25 mouse cellular contexts compared by ENCODE assay signal in genomic region chrX:85132706-85133105, GRCm38 (mm10).
"Had no signal": no experiment of that assay in that cellular context is flagged by ENCODE, and none has a peak within 500 bp of the region (broad histone marks: within the 10 kb centered on the region; RNA-seq: fewer than 3 reads in every experiment).

No protein-coding gene starts in this region.

- H3K9ac ChIP-seq: heart, embryonic 12.5 days; hindbrain, embryonic 12.5 days; hindbrain, embryonic 14.5 days; intestine, embryonic 15.5 days; limb, embryonic 13.5 days; limb, embryonic 15.5 days; liver, embryonic 12.5 days; liver, embryonic 14.5 days had no signal

- H3K9me3 ChIP-seq: heart, embryonic 10.5 days; heart, embryonic 12.5 days; hindbrain, embryonic 10.5 days; hindbrain, embryonic 12.5 days; intestine, embryonic 15.5 days; limb, embryonic 13.5 days; limb, embryonic 15.5 days; liver, embryonic 12.5 days had no signal

- H3K4me1 ChIP-seq: heart, embryonic 10.5 days; heart, embryonic 12.5 days; hindbrain, embryonic 10.5 days; hindbrain, embryonic 12.5 days; intestine, embryonic 15.5 days; limb, embryonic 13.5 days; limb, embryonic 15.5 days; liver, embryonic 12.5 days had no signal

- H3K4me3 ChIP-seq: heart, embryonic 10.5 days; heart, embryonic 12.5 days; hindbrain, embryonic 10.5 days; hindbrain, embryonic 12.5 days; intestine, embryonic 15.5 days; limb, embryonic 13.5 days; limb, embryonic 15.5 days; liver, embryonic 12.5 days had no signal

- H3K4me2 ChIP-seq: heart, embryonic 12.5 days; hindbrain, embryonic 12.5 days; hindbrain, embryonic 14.5 days; intestine, embryonic 15.5 days; limb, embryonic 13.5 days; limb, embryonic 15.5 days; liver, embryonic 12.5 days had no signal

- H3K27ac ChIP-seq: heart, embryonic 10.5 days; hindbrain, embryonic 10.5 days; hindbrain, embryonic 12.5 days; hindbrain, embryonic 14.5 days; intestine, embryonic 15.5 days; kidney, postnatal 0 days; limb, embryonic 13.5 days; limb, embryonic 15.5 days; liver, embryonic 12.5 days; liver, embryonic 14.5 days had no signal

- H3K36me3 ChIP-seq: heart, embryonic 10.5 days; heart, embryonic 12.5 days; hindbrain, embryonic 10.5 days; hindbrain, embryonic 12.5 days; intestine, embryonic 15.5 days; limb, embryonic 13.5 days; limb, embryonic 15.5 days; liver, embryonic 12.5 days had no signal

- DNase-seq: gastrocnemius, postnatal 14 days; heart, adult 18-20 months; heart, postnatal 10 days; heart, postnatal 4 days; kidney, adult 18-20 months; kidney, adult 8-10 months; kidney, postnatal 14 days; kidney, postnatal 36 days; layer of hippocampus, adult 9-11 months; layer of hippocampus, postnatal 36 days; left cerebral cortex, postnatal 4 days had no signal

- ATAC-seq: hindbrain, embryonic 16.5 days; inflammation-experienced regulatory T-cells, adult 6 months; intestine, embryonic 15.5 days; intestine, postnatal 0 days; liver, embryonic 12.5 days had no signal

- H3K27me3 ChIP-seq: heart, embryonic 12.5 days; hindbrain, embryonic 12.5 days; intestine, embryonic 15.5 days; limb, embryonic 13.5 days; limb, embryonic 15.5 days; liver, embryonic 12.5 days had no signal
